Mouse (Mus musculus): Measurements from ENCODE around the gene Sema5a. TPM values are rescaled to one million over a fixed set of nuclear protein-coding genes. Genes with fewer than 3 reads are reported as not detected.

Gene Sema5a
- polyA plus RNA-seq, 1 experiment from 2014 or later = 12.0 TPM

GRCm38 (mm10) chr15:32352995-32353394 lies 108.4 kb downstream of the Sema5a start:
- ATAC-seq (ENCODE audit: low FRiP score) (no peak), DNase-seq (ENCODE audit: low spot score) (no peak)
- Histone ChIP-seq H3K27ac (no peak overlapping the region), H3K27me3 (ENCODE audit: control insufficient read depth, insufficient read depth, low read length) (no peaks in the 10 kb centered on the region), H3K9me3 (ENCODE audit: control insufficient read depth, low read length) (no peaks in the 10 kb centered on the region), H3K36me3 (replicated peaks; ENCODE audit: control insufficient read depth, insufficient read depth) (no peaks in the 10 kb centered on the region), H3K4me1 (replicated peaks; ENCODE audit: control insufficient read depth, insufficient read depth, low read length) (0 out of 2 replicates have a peak, but pooled peaks cover 8% of the 10 kb centered on the region), H3K4me3 (replicated peaks; ENCODE audit: low read length) (no peak overlapping the region), H3K9ac (no peak overlapping the region), H3K4me2 (replicated peaks) (no peak overlapping the region)
- 26% methylated on average over 8 of the region's 8 CpGs for WGBS

- WGBS = 19% methylated on average over 5 of the region's 5 CpGs
- no peaks in the 10 kb centered on the region for H3K27me3 ChIP-seq (ENCODE audit: control insufficient read depth, insufficient read depth, low read length)
- H3K9me3 ChIP-seq (ENCODE audit: control insufficient read depth, low read length) = no peaks in the 10 kb centered on the region
- no peak overlapping the region for H3K27ac ChIP-seq
- H3K4me3 ChIP-seq (replicated peaks; ENCODE audit: low read length) = no peak overlapping the region
- no peak overlapping the region for H3K4me2 ChIP-seq (replicated peaks)
- no peaks in the 10 kb centered on the region for H3K36me3 ChIP-seq (replicated peaks; ENCODE audit: control insufficient read depth, insufficient read depth)
- H3K9ac ChIP-seq = no peak overlapping the region
- DNase-seq (ENCODE audit: low spot score) (no peak), ATAC-seq (ENCODE audit: low FRiP score) (no peak)
- 0 out of 2 replicates have a peak, but pooled peaks cover 8% of the 10 kb centered on the region for H3K4me1 ChIP-seq (replicated peaks; ENCODE audit: control insufficient read depth, insufficient read depth, low read length)
These were observed 108.9 kb downstream of the Sema5a start for GRCm38 (mm10) chr15:32353513-32353912.

GRCm38 (mm10) chr15:32356805-32357204 lies 112.2 kb downstream of the Sema5a start:
- 93% methylated on average over 5 of the region's 5 CpGs for WGBS
- H3K27me3 ChIP-seq (ENCODE audit: control insufficient read depth, insufficient read depth, low read length) = no peaks in the 10 kb centered on the region
- 0 out of 2 replicates have a peak, but pooled peaks cover 8% of the 10 kb centered on the region for H3K4me1 ChIP-seq (replicated peaks; ENCODE audit: control insufficient read depth, insufficient read depth, low read length)
- ATAC-seq (ENCODE audit: low FRiP score) (no peak), DNase-seq (ENCODE audit: low spot score) (no peak)
- no peak overlapping the region for H3K9ac ChIP-seq
- no peak overlapping the region for H3K27ac ChIP-seq
- no peaks in the 10 kb centered on the region for H3K9me3 ChIP-seq (ENCODE audit: control insufficient read depth, low read length)
- H3K4me3 ChIP-seq (replicated peaks; ENCODE audit: low read length) = no peak overlapping the region
- H3K4me2 ChIP-seq (replicated peaks) = no peak overlapping the region
- no peaks in the 10 kb centered on the region for H3K36me3 ChIP-seq (replicated peaks; ENCODE audit: control insufficient read depth, insufficient read depth)

GRCm38 (mm10) chr15:32367841-32368240 lies 123.2 kb downstream of the Sema5a start:
- ATAC-seq (ENCODE audit: low FRiP score) = no peak
- no peaks in the 10 kb centered on the region for H3K4me1 ChIP-seq (replicated peaks; ENCODE audit: control insufficient read depth, insufficient read depth, low read length)
- H3K27me3 ChIP-seq (ENCODE audit: control insufficient read depth, insufficient read depth, low read length) = no peaks in the 10 kb centered on the region
- DNase-seq (ENCODE audit: low spot score) = no peak
- H3K4me3 ChIP-seq (replicated peaks; ENCODE audit: low read length) = no peak overlapping the region
- no peak overlapping the region for H3K4me2 ChIP-seq (replicated peaks)
- H3K9me3 ChIP-seq (ENCODE audit: control insufficient read depth, low read length) = no peaks in the 10 kb centered on the region
- WGBS = 61% methylated on average over 4 of the region's 4 CpGs
- H3K36me3 ChIP-seq (replicated peaks; ENCODE audit: control insufficient read depth, insufficient read depth) = no peaks in the 10 kb centered on the region
- H3K27ac ChIP-seq = no peak overlapping the region
- no peak overlapping the region for H3K9ac ChIP-seq

DNA sequence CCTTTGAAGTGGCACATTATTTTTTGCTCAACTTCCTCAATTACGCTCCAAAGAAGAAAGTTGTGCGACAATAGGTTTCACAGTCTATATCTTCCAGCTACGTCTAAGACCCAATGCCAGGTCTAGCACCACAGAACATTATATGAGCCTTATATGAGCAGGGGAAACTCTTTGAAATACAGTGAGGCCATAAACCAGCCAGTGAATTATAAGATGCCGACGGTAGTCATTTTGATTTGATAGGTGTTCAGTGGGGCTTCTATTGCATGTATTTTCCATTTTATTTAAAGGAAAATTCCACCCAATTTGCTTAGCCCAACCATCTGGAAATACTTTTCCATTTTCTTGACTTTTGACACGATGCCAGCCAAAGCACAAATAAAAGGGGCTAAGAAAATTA lies 126.3 kb downstream of the Sema5a start:
- 92% methylated on average over 6 of the region's 6 CpGs for WGBS
- ATAC-seq (ENCODE audit: low FRiP score) (no peak), DNase-seq (ENCODE audit: low spot score) (no peak)
- no peak overlapping the region for H3K4me3 ChIP-seq (replicated peaks; ENCODE audit: low read length)
- H3K4me1 ChIP-seq (replicated peaks; ENCODE audit: control insufficient read depth, insufficient read depth, low read length) = no peaks in the 10 kb centered on the region
- H3K27ac ChIP-seq = no peak overlapping the region
- H3K27me3 ChIP-seq (ENCODE audit: control insufficient read depth, insufficient read depth, low read length) = no peaks in the 10 kb centered on the region
- H3K4me2 ChIP-seq (replicated peaks) = no peak overlapping the region
- H3K36me3 ChIP-seq (replicated peaks; ENCODE audit: control insufficient read depth, insufficient read depth) = no peaks in the 10 kb centered on the region
- no peak overlapping the region for H3K9ac ChIP-seq
- H3K9me3 ChIP-seq (ENCODE audit: control insufficient read depth, low read length) = no peaks in the 10 kb centered on the region

DNA sequence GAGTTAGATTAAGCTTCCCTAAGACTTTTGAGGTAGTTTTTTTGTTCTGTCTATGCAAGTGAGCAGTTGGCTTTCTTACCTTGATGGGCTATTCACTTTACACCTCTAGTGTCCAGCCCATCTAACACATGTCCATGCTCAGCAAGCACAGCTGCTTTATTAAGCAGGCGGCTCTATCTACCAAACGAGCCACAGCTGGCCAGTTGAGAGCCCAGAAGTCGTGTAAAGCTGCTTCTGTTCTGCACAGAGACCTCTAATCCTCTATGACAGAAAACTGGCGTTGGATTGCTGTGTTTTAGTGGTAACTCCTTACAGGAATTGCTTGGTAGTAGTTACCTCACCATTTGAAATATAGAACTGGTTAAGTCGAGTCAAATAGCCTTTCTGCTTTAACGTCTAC lies 126.8 kb downstream of the Sema5a start:
- no peak overlapping the region for H3K4me2 ChIP-seq (replicated peaks)
- H3K36me3 ChIP-seq (replicated peaks; ENCODE audit: control insufficient read depth, insufficient read depth) = no peaks in the 10 kb centered on the region
- H3K4me3 ChIP-seq (replicated peaks; ENCODE audit: low read length) = no peak overlapping the region
- no peaks in the 10 kb centered on the region for H3K27me3 ChIP-seq (ENCODE audit: control insufficient read depth, insufficient read depth, low read length)
- no peak overlapping the region for H3K9ac ChIP-seq
- no peaks in the 10 kb centered on the region for H3K9me3 ChIP-seq (ENCODE audit: control insufficient read depth, low read length)
- no peak for ATAC-seq (ENCODE audit: low FRiP score)
- DNase-seq (ENCODE audit: low spot score) = no peak
- WGBS = 81% methylated on average over 6 of the region's 6 CpGs
- no peaks in the 10 kb centered on the region for H3K4me1 ChIP-seq (replicated peaks; ENCODE audit: control insufficient read depth, insufficient read depth, low read length)
- H3K27ac ChIP-seq = no peak overlapping the region

- DNase-seq (ENCODE audit: low spot score) = no peak
- Histone ChIP-seq H3K27me3 (ENCODE audit: control insufficient read depth, insufficient read depth, low read length) (no peaks in the 10 kb centered on the region), H3K4me3 (replicated peaks; ENCODE audit: low read length) (no peak overlapping the region), H3K4me1 (replicated peaks; ENCODE audit: control insufficient read depth, insufficient read depth, low read length) (no peaks in the 10 kb centered on the region), H3K27ac (no peak overlapping the region), H3K36me3 (replicated peaks; ENCODE audit: control insufficient read depth, insufficient read depth) (no peaks in the 10 kb centered on the region), H3K4me2 (replicated peaks) (no peak overlapping the region), H3K9ac (no peak overlapping the region), H3K9me3 (ENCODE audit: control insufficient read depth, low read length) (no peaks in the 10 kb centered on the region)
- no peak for ATAC-seq (ENCODE audit: low FRiP score)
- WGBS = 91% methylated on average over 5 of the region's 5 CpGs
These were observed 131.7 kb downstream of the Sema5a start for GRCm38 (mm10) chr15:32376326-32376725.

GRCm38 (mm10) chr15:32377781-32378180 lies 133.2 kb downstream of the Sema5a start:
- Histone ChIP-seq H3K9me3 (ENCODE audit: control insufficient read depth, low read length) (no peaks in the 10 kb centered on the region), H3K4me3 (replicated peaks; ENCODE audit: low read length) (no peak overlapping the region), H3K9ac (no peak overlapping the region), H3K27me3 (ENCODE audit: control insufficient read depth, insufficient read depth, low read length) (no peaks in the 10 kb centered on the region), H3K4me1 (replicated peaks; ENCODE audit: control insufficient read depth, insufficient read depth, low read length) (no peaks in the 10 kb centered on the region), H3K27ac (no peak overlapping the region), H3K36me3 (replicated peaks; ENCODE audit: control insufficient read depth, insufficient read depth) (no peaks in the 10 kb centered on the region), H3K4me2 (replicated peaks) (no peak overlapping the region)
- ATAC-seq (ENCODE audit: low FRiP score) (no peak), DNase-seq (ENCODE audit: low spot score) (no peak)
- WGBS = 96% methylated on average over 3 of the region's 3 CpGs

GRCm38 (mm10) chr15:32380311-32380710 lies 135.7 kb downstream of the Sema5a start:
- WGBS = 91% methylated on average over 3 of the region's 3 CpGs
- H3K4me2 ChIP-seq (replicated peaks) = no peak overlapping the region
- H3K4me1 ChIP-seq (replicated peaks; ENCODE audit: control insufficient read depth, insufficient read depth, low read length) = no peaks in the 10 kb centered on the region
- no peak overlapping the region for H3K27ac ChIP-seq
- no peaks in the 10 kb centered on the region for H3K9me3 ChIP-seq (ENCODE audit: control insufficient read depth, low read length)
- no peaks in the 10 kb centered on the region for H3K36me3 ChIP-seq (replicated peaks; ENCODE audit: control insufficient read depth, insufficient read depth)
- H3K4me3 ChIP-seq (replicated peaks; ENCODE audit: low read length) = no peak overlapping the region
- no peak overlapping the region for H3K9ac ChIP-seq
- DNase-seq (ENCODE audit: low spot score) (no peak), ATAC-seq (ENCODE audit: low FRiP score) (no peak)
- H3K27me3 ChIP-seq (ENCODE audit: control insufficient read depth, insufficient read depth, low read length) = no peaks in the 10 kb centered on the region

DNA sequence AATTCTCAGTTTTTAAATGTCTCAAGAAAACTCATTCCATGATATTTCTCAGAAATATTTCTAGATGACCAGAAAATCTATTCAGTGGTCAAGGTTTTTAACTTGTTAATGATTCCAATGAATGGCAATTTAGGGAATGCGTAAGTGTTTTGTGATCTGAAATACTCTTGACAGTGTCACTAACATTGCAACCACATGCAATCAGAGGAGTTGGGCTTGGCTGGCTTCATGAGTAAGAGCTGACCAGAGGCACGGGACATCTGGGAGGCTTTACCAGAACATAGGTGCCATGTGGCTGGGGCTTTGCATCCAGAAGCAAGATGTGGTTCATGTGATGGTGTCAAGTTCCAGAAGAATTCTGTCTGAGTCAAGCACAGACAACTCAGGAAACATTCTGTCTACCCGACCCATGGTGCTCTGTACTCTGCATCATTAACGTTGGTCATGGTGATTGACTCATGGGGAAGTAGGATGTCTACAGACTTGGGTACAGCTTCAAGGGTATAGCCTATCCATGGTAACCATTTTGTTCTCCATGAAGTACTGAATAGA lies 138.4 kb downstream of the Sema5a start:
- Histone ChIP-seq H3K27me3 (ENCODE audit: control insufficient read depth, insufficient read depth, low read length) (no peaks in the 10 kb centered on the region), H3K9ac (no peak overlapping the region), H3K4me1 (replicated peaks; ENCODE audit: control insufficient read depth, insufficient read depth, low read length) (no peaks in the 10 kb centered on the region), H3K27ac (no peak overlapping the region), H3K36me3 (replicated peaks; ENCODE audit: control insufficient read depth, insufficient read depth) (no peaks in the 10 kb centered on the region), H3K9me3 (ENCODE audit: control insufficient read depth, low read length) (no peaks in the 10 kb centered on the region), H3K4me2 (replicated peaks) (no peak overlapping the region), H3K4me3 (replicated peaks; ENCODE audit: low read length) (no peak overlapping the region)
- no peak for ATAC-seq (ENCODE audit: low FRiP score)
- DNase-seq (ENCODE audit: low spot score) = no peak
- WGBS = 89% methylated on average over 4 of the region's 4 CpGs

Measured in hindbrain, embryonic 14.5 days (tissue).